Mouse (Mus musculus) kidney, embryonic 16.5 days (tissue): ENCODE results near the gene Slc44a3. TPM values are rescaled to one million over a fixed set of nuclear protein-coding genes. Genes with fewer than 3 reads are reported as not detected.

Source experiments
- ATAC-seq: fragments of 200-750 bp; cut with Nextera tagmentation; 2 replicates; pipeline ENCODE4 v1.8.0; 2017; ENCODE audit warnings: moderate TSS enrichment; ENCODE audit not compliant: low FRiP score, low TSS enrichment
- H3K27ac ChIP-seq: fragments of 300-500 bp; sonication (generic); 2 replicates; pipeline ENCODE4 v1.5.1; 2014; ENCODE audit warnings: low read length
- H3K27me3 ChIP-seq: fragments of 300-500 bp; sonication (generic); 2 replicates; pipeline ENCODE4 v1.6.1; 2014; ENCODE audit warnings: low read length, control low read depth, mixed read lengths; ENCODE audit not compliant: insufficient read depth
- H3K36me3 ChIP-seq: fragments of 300-500 bp; sonication (generic); 2 replicates; pipeline ENCODE4 v1.6.1; 2014; ENCODE audit warnings: low read length, control low read depth, mixed read lengths; ENCODE audit not compliant: insufficient read depth
- H3K4me1 ChIP-seq: fragments of 300-500 bp; sonication (generic); 2 replicates; pipeline ENCODE4 v1.6.1; 2014; ENCODE audit warnings: low read length, control low read depth, mixed read lengths; ENCODE audit not compliant: insufficient read depth
- H3K4me2 ChIP-seq: fragments of 300-500 bp; sonication (generic); replicated peaks from 2 replicates; pipeline ENCODE4 v1.6.1; 2014; ENCODE audit warnings: low read depth, low read length
- H3K4me3 ChIP-seq: fragments of 300-500 bp; sonication (generic); 2 replicates; pipeline ENCODE4 v1.5.1; 2014; ENCODE audit warnings: mild to moderate bottlenecking, low read length
- H3K9ac ChIP-seq: fragments of 300-500 bp; sonication (generic); replicated peaks from 2 replicates; pipeline ENCODE4 v1.6.1; 2014; ENCODE audit warnings: low read length
- H3K9me3 ChIP-seq: fragments of 300-500 bp; sonication (generic); 2 replicates; pipeline ENCODE4 v1.6.1; 2016; ENCODE audit warnings: low read length, control low read depth
- WGBS: fragments of 180-500 bp; shearing (Covaris S2); extraction: QIAGEN DNeasy Blood & Tissue Kit; methylation state at CpG from one replicate; pipeline ENCODE4 v1.1.7; 2014; 5-methylcytosine and 5-hydroxymethylcytosine counted together
- polyA plus RNA-seq: library from polyadenylated mRNA; unstranded; fragments of >200 nt; fragmentation: Nextera tagmentation; extraction: Ambion mirVana; gene quantifications from 2 replicates; pipeline ENCODE4 v1.2.1, GENCODE M21; 2015

The Slc44a3 gene
- polyA plus RNA-seq, 1 experiment from 2014 or later = 13.2 TPM

DNA sequence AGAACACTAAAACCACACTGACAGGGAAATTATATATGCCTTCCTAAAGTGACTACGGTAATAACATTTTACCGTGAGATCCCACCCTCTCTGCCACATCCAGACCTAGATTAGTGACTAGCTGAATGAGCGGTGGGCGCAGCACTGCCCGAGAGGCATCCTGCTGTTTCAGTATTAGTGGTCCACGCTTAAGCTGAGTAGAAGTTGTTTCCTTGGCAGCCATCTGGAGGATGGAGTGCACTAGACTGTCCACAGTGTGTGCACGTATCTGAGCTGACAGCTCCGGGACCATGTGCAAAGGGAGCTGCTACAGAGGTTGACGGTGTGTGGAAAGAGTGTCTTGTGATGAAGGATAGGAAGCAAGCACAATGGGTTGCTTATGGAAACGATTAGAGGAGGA lies 66.4 kb downstream of the Slc44a3 start:
- Histone ChIP-seq H3K27me3 (no peaks in the 10 kb centered on the region), H3K36me3 (peaks cover 7% of the 10 kb centered on the region; the same call in 1 of the 2 replicates), H3K4me1 (peaks cover 27% of the 10 kb centered on the region), H3K4me3 (no peak overlapping the region), H3K9ac (no peak overlapping the region), H3K4me2 (no peak overlapping the region), H3K27ac (no peak overlapping the region), H3K9me3 (no peaks in the 10 kb centered on the region)
- ATAC-seq = no peak
- 72% methylated on average over 10 of the region's 10 CpGs for WGBS

- no peak for ATAC-seq
- H3K27ac ChIP-seq = no peak overlapping the region
- H3K9me3 ChIP-seq = no peaks in the 10 kb centered on the region
- H3K9ac ChIP-seq = no peak overlapping the region
- peaks cover 22% of the 10 kb centered on the region for H3K4me1 ChIP-seq
- H3K36me3 ChIP-seq = peaks cover 12% of the 10 kb centered on the region; the same call in 1 of the 2 replicates
- H3K27me3 ChIP-seq = no peaks in the 10 kb centered on the region
- no peak overlapping the region for H3K4me3 ChIP-seq
- WGBS = 77% methylated on average over 7 of the region's 7 CpGs
- H3K4me2 ChIP-seq = no peak overlapping the region
Observed at GRCm38 (mm10) chr3:121464733-121465305, 67.4 kb downstream of the Slc44a3 start.

- H3K4me1 ChIP-seq = peaks cover 10% of the 10 kb centered on the region
- H3K27ac ChIP-seq = no peak overlapping the region
- H3K27me3 ChIP-seq = no peaks in the 10 kb centered on the region
- H3K9me3 ChIP-seq = no peaks in the 10 kb centered on the region
- no peak overlapping the region for H3K9ac ChIP-seq
- H3K36me3 ChIP-seq = peaks cover 24% of the 10 kb centered on the region
- ATAC-seq = no peak
- 89% methylated on average over 3 of the region's 3 CpGs for WGBS
- no peak overlapping the region for H3K4me3 ChIP-seq
- H3K4me2 ChIP-seq = no peak overlapping the region
Observed at GRCm38 (mm10) chr3:121462782-121463181, 69.4 kb downstream of the Slc44a3 start.

DNA sequence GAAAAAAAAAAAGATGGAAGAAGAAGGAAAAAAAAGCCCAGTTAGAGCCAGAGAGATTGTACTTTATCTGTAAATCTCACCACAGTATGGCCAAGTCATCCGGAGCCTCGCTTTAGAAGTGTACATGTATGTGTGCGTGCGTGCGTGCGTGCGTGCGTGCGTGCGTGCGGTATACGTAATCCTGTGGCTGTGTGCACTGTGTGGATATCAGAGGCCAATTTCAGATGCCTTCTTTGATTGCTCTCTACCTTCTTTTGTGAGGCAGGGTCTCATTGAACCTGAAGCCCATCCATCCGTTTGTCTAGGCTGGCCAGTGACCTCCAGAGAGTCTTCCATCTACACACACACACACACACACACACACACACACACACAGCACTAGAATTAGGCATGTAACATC lies 70.7 kb downstream of the Slc44a3 start:
- H3K9ac ChIP-seq = no peak overlapping the region
- WGBS = 92% methylated on average over 13 of the region's 13 CpGs
- ATAC-seq = no peak
- no peak overlapping the region for H3K4me2 ChIP-seq
- no peaks in the 10 kb centered on the region for H3K4me1 ChIP-seq
- H3K27me3 ChIP-seq = no peaks in the 10 kb centered on the region
- H3K36me3 ChIP-seq = peaks cover 35% of the 10 kb centered on the region
- no peaks in the 10 kb centered on the region for H3K9me3 ChIP-seq
- H3K4me3 ChIP-seq = no peak overlapping the region
- no peak overlapping the region for H3K27ac ChIP-seq

DNA sequence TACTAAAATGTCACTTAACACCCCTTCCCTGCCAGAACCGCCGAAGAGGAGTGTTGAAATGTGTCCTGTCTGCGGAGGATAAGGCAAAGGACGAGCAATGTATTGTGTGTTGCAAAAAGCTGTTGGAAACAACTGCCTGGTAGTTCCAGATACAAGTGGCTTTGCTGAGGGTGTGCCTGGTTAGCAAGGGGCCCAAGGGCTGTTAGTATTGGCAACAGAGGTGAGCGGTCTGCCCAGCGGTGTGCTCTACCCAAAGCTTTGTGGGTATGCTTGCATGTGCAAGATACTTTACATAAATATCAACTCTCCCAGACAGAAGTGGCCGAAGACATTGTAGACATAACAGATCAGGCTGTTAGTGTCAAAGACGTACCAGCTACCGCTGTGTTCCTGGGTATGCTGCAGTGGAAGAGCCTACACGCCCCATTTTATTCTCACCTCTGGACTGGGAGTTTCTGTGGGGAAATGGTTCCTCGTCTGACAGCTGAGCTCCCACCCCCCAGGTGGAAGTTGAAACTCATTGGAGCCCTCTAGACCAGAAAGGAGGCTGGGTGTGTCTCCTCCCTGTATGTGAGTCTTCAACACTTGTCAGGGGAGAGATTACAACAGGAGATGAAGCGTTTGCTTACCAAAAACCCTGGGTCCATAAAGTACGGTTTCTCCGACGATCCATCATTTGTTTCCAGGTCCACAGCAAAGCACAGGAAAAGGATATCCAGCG lies 71.6 kb downstream of the Slc44a3 start:
- WGBS = 86% methylated on average over 16 of the region's 16 CpGs
- H3K4me2 ChIP-seq = no peak overlapping the region
- H3K9me3 ChIP-seq = no peaks in the 10 kb centered on the region
- H3K4me3 ChIP-seq = no peak overlapping the region
- peaks cover 44% of the 10 kb centered on the region for H3K36me3 ChIP-seq
- ATAC-seq = peak; percentile 39
- no peak overlapping the region for H3K9ac ChIP-seq
- H3K4me1 ChIP-seq = no peaks in the 10 kb centered on the region
- H3K27me3 ChIP-seq = no peaks in the 10 kb centered on the region
- H3K27ac ChIP-seq = no peak overlapping the region

GRCm38 (mm10) chr3:121458545-121459492 lies 73.4 kb downstream of the Slc44a3 start:
- 55% methylated on average over 14 of the region's 14 CpGs for WGBS
- H3K36me3 ChIP-seq = peaks cover 59% of the 10 kb centered on the region

GRCm38 (mm10) chr3:121451404-121451803 lies 80.8 kb downstream of the Slc44a3 start:
- Histone ChIP-seq H3K27ac (no peak overlapping the region), H3K9me3 (no peaks in the 10 kb centered on the region), H3K4me3 (no peak overlapping the region), H3K36me3 (peaks cover 55% of the 10 kb centered on the region), H3K9ac (no peak overlapping the region), H3K27me3 (no peaks in the 10 kb centered on the region), H3K4me1 (peaks cover 21% of the 10 kb centered on the region), H3K4me2 (no peak overlapping the region)
- no peak for ATAC-seq
- 73% methylated on average over 10 of the region's 10 CpGs for WGBS

More at GRCm38 (mm10) chr3:121458545-121459492, 73.4 kb downstream of the Slc44a3 start:
- Histone ChIP-seq H3K4me3 (no peak overlapping the region), H3K27me3 (no peaks in the 10 kb centered on the region), H3K4me2 (no peak overlapping the region), H3K9me3 (no peaks in the 10 kb centered on the region), H3K4me1 (no peaks in the 10 kb centered on the region), H3K9ac (no peak overlapping the region), H3K27ac (peak overlapping the region; percentile 30; the same call in 1 of the 2 replicates)
- ATAC-seq = no peak

DNA sequence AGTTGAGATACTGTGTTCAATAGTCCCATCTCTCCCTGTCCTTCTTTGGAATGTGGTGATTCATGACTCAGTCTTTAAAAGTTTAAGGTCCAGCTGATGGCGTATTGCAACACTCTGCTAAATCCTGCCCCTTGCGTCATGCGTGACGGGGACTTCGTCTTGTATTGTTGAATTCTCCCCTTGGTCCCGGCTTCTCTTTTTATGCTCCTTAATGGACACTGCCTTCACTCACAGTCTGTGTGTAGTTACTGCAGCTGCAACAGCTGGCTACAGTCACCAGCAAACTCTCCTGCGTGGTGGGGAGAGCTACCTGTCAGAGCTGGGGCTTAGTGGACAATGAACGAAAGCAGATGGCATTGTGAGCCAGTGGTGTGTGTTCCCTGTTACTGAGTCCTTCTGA lies 82.7 kb downstream of the Slc44a3 start:
- 61% methylated on average over 8 of the region's 8 CpGs for WGBS
- Histone ChIP-seq H3K4me1 (peaks cover 23% of the 10 kb centered on the region), H3K9me3 (no peaks in the 10 kb centered on the region), H3K9ac (no peak overlapping the region), H3K4me3 (no peak overlapping the region), H3K36me3 (peaks cover 39% of the 10 kb centered on the region), H3K27me3 (no peaks in the 10 kb centered on the region), H3K27ac (no peak overlapping the region), H3K4me2 (no peak overlapping the region)
- no peak for ATAC-seq

DNA sequence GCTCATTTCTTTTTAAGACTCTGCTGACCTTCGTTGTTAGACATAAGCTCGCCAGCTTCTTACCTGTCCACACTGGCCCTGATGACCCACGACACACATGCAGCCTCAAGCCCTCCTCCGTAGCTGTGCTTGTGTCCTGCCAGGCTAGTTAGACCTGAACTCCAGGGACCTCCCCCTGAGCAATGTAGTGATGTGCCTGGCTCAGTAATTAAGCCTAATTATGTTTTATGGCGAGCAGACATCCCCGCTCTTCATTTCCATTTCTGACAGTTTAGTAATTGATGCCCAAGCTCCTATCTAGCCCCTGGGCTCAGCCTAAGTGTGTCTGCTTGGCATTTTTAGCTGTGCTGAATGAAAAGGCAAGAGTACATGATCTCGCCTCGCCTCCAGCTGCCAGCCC lies 83.6 kb downstream of the Slc44a3 start:
- Histone ChIP-seq H3K27me3 (no peaks in the 10 kb centered on the region), H3K9me3 (no peaks in the 10 kb centered on the region), H3K9ac (no peak overlapping the region), H3K27ac (0 out of 2 replicates have a peak overlapping the region, but pooled peaks have one; percentile 12), H3K4me3 (no peak overlapping the region), H3K4me1 (peaks cover 32% of the 10 kb centered on the region), H3K36me3 (peaks cover 37% of the 10 kb centered on the region), H3K4me2 (peak overlapping the region; percentile 36)
- WGBS = 57% methylated on average over 8 of the region's 8 CpGs
- 0 out of 2 replicates have a peak, but pooled peaks have one; percentile 17 for ATAC-seq
